ENCODE assay signal across 8 mouse cellular contexts in the genomic region with DNA sequence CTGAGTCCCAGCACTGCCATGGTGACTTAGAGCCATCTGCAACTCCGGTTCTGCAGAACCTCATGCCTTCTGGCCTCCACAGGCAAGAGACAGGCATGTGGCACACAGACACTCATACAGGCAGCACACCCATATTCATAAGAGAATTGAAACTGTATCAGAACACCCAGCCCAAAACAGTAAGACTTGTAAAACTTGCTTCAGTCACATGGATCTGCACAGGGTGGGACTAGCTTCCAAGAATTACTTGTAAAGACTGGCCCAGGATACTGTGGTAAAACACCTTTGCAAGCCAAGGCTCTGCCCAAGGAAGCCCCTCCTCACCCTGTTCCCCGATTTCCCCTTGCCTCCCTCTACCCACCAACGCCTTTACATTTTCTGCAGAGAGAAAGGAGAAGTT.
A peak's percentile ranks its signal among the peaks of the same experiment; 100 is the strongest.
DNase-seq lines count a peak whose midpoint lies in the region; ATAC-seq and TF ChIP-seq lines count a peak whose summit lies in the region.
"Had no signal": no experiment of that assay in that cellular context is flagged by ENCODE, and none has a peak within 500 bp of the region (broad histone marks: within the 10 kb centered on the region; RNA-seq: fewer than 3 reads in every experiment).

No protein-coding gene starts in this region.

- no peak for DNase-seq in heart, postnatal 36 days
- no peak for DNase-seq in lung, embryonic 14.5 days
- no peak for DNase-seq in lung, postnatal 25 days (ENCODE audit: low spot score)
- DNase-seq in adrenal gland, postnatal 4 days (ENCODE audit: low spot score in 2 of 2) = no peak

- H3K36me3 ChIP-seq in heart, embryonic 13.5 days = peaks cover 95% of the 10 kb centered on the region
- peaks cover 93% of the 10 kb centered on the region for H3K36me3 ChIP-seq in lung, embryonic 14.5 days (ENCODE audit: insufficient read depth)
- H3K36me3 ChIP-seq in hindbrain, embryonic 13.5 days = peaks cover 76% of the 10 kb centered on the region
- H3K36me3 ChIP-seq in stomach, embryonic 16.5 days (ENCODE audit: control insufficient read depth, insufficient read depth, low read length) = no peaks in the 10 kb centered on the region; the same call in 1 of the 2 replicates

- H3K27ac ChIP-seq in heart, embryonic 13.5 days (replicated peaks) = peak overlapping the region; percentile 69
- H3K27ac ChIP-seq in lung, embryonic 14.5 days (ENCODE audit: low read depth) = peak overlapping the region; percentile 2; the same call in 1 of the 2 replicates
- H3K27ac ChIP-seq in hindbrain, embryonic 13.5 days = peak overlapping the region; percentile 74
- H3K27ac ChIP-seq in stomach, embryonic 16.5 days (ENCODE audit: low read length) = peak overlapping the region; percentile 85

- peaks cover 52% of the 10 kb centered on the region for H3K4me1 ChIP-seq in heart, embryonic 13.5 days
- H3K4me1 ChIP-seq in lung, embryonic 14.5 days (ENCODE audit: insufficient read depth) = no peaks in the 10 kb centered on the region
- peaks cover 43% of the 10 kb centered on the region for H3K4me1 ChIP-seq in hindbrain, embryonic 13.5 days (replicated peaks)
- H3K4me1 ChIP-seq in stomach, embryonic 16.5 days (ENCODE audit: control insufficient read depth, insufficient read depth, low read length) = no peaks in the 10 kb centered on the region

- no peaks in the 10 kb centered on the region for H3K9me3 ChIP-seq in heart, embryonic 13.5 days
- no peaks in the 10 kb centered on the region for H3K9me3 ChIP-seq in lung, embryonic 14.5 days (ENCODE audit: low read depth, low read length)
- no peaks in the 10 kb centered on the region for H3K9me3 ChIP-seq in hindbrain, embryonic 13.5 days
- H3K9me3 ChIP-seq in stomach, embryonic 16.5 days (replicated peaks; ENCODE audit: control insufficient read depth, low read length) = no peaks in the 10 kb centered on the region

- no peak overlapping the region for H3K4me2 ChIP-seq in heart, embryonic 13.5 days
- H3K4me2 ChIP-seq in lung, embryonic 14.5 days = no peak overlapping the region
- H3K4me2 ChIP-seq in hindbrain, embryonic 13.5 days = no peak overlapping the region
- H3K4me2 ChIP-seq in stomach, embryonic 16.5 days (ENCODE audit: low read depth, low read length) = no peak overlapping the region

- no peaks in the 10 kb centered on the region for H3K27me3 ChIP-seq in heart, embryonic 13.5 days (replicated peaks)
- no peaks in the 10 kb centered on the region for H3K27me3 ChIP-seq in lung, embryonic 14.5 days (ENCODE audit: insufficient read depth, low read length)
- H3K27me3 ChIP-seq in hindbrain, embryonic 13.5 days = no peaks in the 10 kb centered on the region
- H3K27me3 ChIP-seq in stomach, embryonic 16.5 days (ENCODE audit: control insufficient read depth, insufficient read depth, low read length) = no peaks in the 10 kb centered on the region
- H3K27me3 ChIP-seq: CH12.LX had no signal

- peak overlapping the region; percentile 42; the same call in 1 of the 2 replicates for H3K9ac ChIP-seq in heart, embryonic 13.5 days
- H3K9ac ChIP-seq in lung, embryonic 14.5 days = no peak overlapping the region
- H3K9ac ChIP-seq in hindbrain, embryonic 13.5 days = no peak overlapping the region
- no peak overlapping the region for H3K9ac ChIP-seq in stomach, embryonic 16.5 days (ENCODE audit: low read length)

- TF ChIP-seq CTCF in lung, embryonic 14.5 days (IDR thresholded peaks at IDR 0.05; ENCODE audit: low read depth) = no peak

- no peak overlapping the region for H3K4me3 ChIP-seq in heart, embryonic 13.5 days
- no peak overlapping the region for H3K4me3 ChIP-seq in lung, embryonic 14.5 days (ENCODE audit: low read depth, low read length)
- H3K4me3 ChIP-seq in hindbrain, embryonic 13.5 days = no peak overlapping the region
- no peak overlapping the region for H3K4me3 ChIP-seq in stomach, embryonic 16.5 days (replicated peaks; ENCODE audit: low read length)

- intact Hi-C loops in heart, postnatal 36 days (cut with DNase I) = loop anchor here (2.0 kb wide), 1 partner anchor 225 kb away; no protein-coding TSS in a partner anchor

- 74% methylated on average over 3 of the region's 3 CpGs for WGBS in heart, embryonic 13.5 days
- WGBS in lung, embryonic 14.5 days = 92% methylated on average over 3 of the region's 3 CpGs
- 83% methylated on average over 3 of the region's 3 CpGs for WGBS in hindbrain, embryonic 13.5 days
- WGBS in stomach, embryonic 16.5 days = 81% methylated on average over 3 of the region's 3 CpGs

- ATAC-seq in heart, embryonic 13.5 days (ENCODE audit: extremely low read depth, insufficient number of reproducible peaks, low FRiP score, low TSS enrichment) = no peak
- no peak for ATAC-seq in lung, embryonic 14.5 days (ENCODE audit: insufficient read depth)
- no peak for ATAC-seq in hindbrain, embryonic 13.5 days (ENCODE audit: low FRiP score)
- ATAC-seq in stomach, embryonic 16.5 days (ENCODE audit: insufficient read depth, low FRiP score) = peak; percentile 46; the same call in 1 of the 2 replicates

Comparison
In these comparisons a context has a peak if more than half of its experiments do, and no peak if none do; other contexts are left out.
1. H3K27ac ChIP-seq: peak in every context shown above with its lines; median percentile 85 in stomach, embryonic 16.5 days; 74 in hindbrain, embryonic 13.5 days; 69 in heart, embryonic 13.5 days; 2 in lung, embryonic 14.5 days.